Comparison of ENCODE assay signal across 13 mouse cellular contexts in the genomic region with DNA sequence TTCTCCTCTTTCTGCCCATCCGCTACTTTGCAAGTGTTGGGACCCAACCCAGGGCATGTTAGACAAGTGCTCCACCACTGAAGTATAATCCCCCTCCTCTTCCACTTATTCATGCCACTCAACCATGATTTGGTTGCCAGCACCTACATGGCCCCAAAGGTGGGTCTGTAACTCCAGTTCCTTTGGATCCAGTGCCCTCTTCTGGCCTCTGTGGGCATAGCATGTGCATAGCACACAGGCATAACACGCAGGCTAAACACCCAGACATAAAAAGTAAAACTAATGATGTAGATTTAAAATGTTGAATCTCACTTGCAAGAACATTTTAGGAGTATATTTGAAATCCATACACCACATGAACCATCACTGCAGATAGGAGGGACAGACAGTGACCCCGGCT.
DNase-seq lines count a peak whose midpoint lies in the region; ATAC-seq and TF ChIP-seq lines count a peak whose summit lies in the region.
"Had no signal": no experiment of that assay in that cellular context is flagged by ENCODE, and none has a peak within 500 bp of the region (broad histone marks: within the 10 kb centered on the region; RNA-seq: fewer than 3 reads in every experiment).

No protein-coding gene starts in this region.

- no peak overlapping the region for H3K9ac ChIP-seq in kidney, embryonic 15.5 days
- H3K9ac ChIP-seq: liver, embryonic 13.5 days had no signal

- H3K4me2 ChIP-seq in kidney, embryonic 15.5 days: no peak overlapping the region
- H3K4me2 ChIP-seq: liver, embryonic 13.5 days had no signal

- peaks cover 14% of the 10 kb centered on the region for H3K36me3 ChIP-seq in kidney, embryonic 15.5 days
- no peaks in the 10 kb centered on the region for H3K36me3 ChIP-seq in thymus, adult 2 months (ENCODE audit: control insufficient read depth, insufficient read depth, low read length)
- H3K36me3 ChIP-seq: liver, embryonic 13.5 days had no signal

- H3K4me3 ChIP-seq in kidney, embryonic 15.5 days (replicated peaks): no peak overlapping the region
- H3K4me3 ChIP-seq in thymus, adult 2 months (ENCODE audit: control insufficient read depth, insufficient read depth, low read length): no peak overlapping the region
- H3K4me3 ChIP-seq: liver, embryonic 13.5 days had no signal

- ATAC-seq in kidney, embryonic 15.5 days (replicated peaks; ENCODE audit: low FRiP score): no peak
- ATAC-seq: activated CD4-positive, CD25-positive, alpha-beta regulatory T cell, adult 4 months had no signal

- peak overlapping the region; percentile 79 for H3K27ac ChIP-seq in kidney, embryonic 15.5 days
- H3K27ac ChIP-seq in thymus, adult 2 months (ENCODE audit: control insufficient read depth, insufficient read depth, low read length): no peak overlapping the region
- H3K27ac ChIP-seq: liver, embryonic 13.5 days had no signal

- H3K4me1 ChIP-seq in kidney, embryonic 15.5 days: peaks cover 15% of the 10 kb centered on the region
- H3K4me1 ChIP-seq in thymus, adult 2 months (replicated peaks; ENCODE audit: control insufficient read depth, insufficient read depth, low read length): peaks cover 6% of the 10 kb centered on the region

- WGBS in kidney, embryonic 15.5 days: 88% methylated on average over 3 of the region's 3 CpGs
- WGBS in thymus, adult 2 months: over 99% methylated on average over 3 of the region's 3 CpGs

- H3K27me3 ChIP-seq in kidney, embryonic 15.5 days: no peaks in the 10 kb centered on the region
- H3K27me3 ChIP-seq in thymus, adult 2 months (ENCODE audit: control insufficient read depth, insufficient read depth, low read length): no peaks in the 10 kb centered on the region
- H3K27me3 ChIP-seq: liver, embryonic 13.5 days had no signal

- no peak for TF ChIP-seq POLR2A in thymus, adult 2 months (IDR thresholded peaks at IDR 0.05; ENCODE audit: control insufficient read depth, extremely low read depth, insufficient read depth, low read length, poor library complexity)

- no peaks in the 10 kb centered on the region for H3K9me3 ChIP-seq in kidney, embryonic 15.5 days (replicated peaks)
- H3K9me3 ChIP-seq: liver, embryonic 13.5 days had no signal

- peak; percentile 32 to 41 for DNase-seq in cerebellum, postnatal 10 days
- DNase-seq in cerebellum, adult 18-20 months: no peak
- no peak for DNase-seq in kidney, adult 9 months
- peak; percentile 25 for DNase-seq in thymus, adult 2 months
- no peak for DNase-seq in thymus, postnatal 10 days (ENCODE audit: low spot score in 2 of 2)
- DNase-seq in retina, embryonic 14.5 days (ENCODE audit: low spot score): no peak
- DNase-seq in ovary, adult 18-20 months (ENCODE audit: low spot score): no peak
- DNase-seq: cerebellum, adult 9-10 months; gastrocnemius, postnatal 36 days; liver, embryonic 13.5 days; right cerebral cortex, postnatal 25 days had no signal

- TF ChIP-seq CTCF in thymus, adult 2 months (IDR thresholded peaks at IDR 0.05; ENCODE audit: borderline replicate concordance, control insufficient read depth, extremely low read depth, insufficient read depth, low read length, poor library complexity): no peak

Comparison
In these comparisons a context has a peak if more than half of its experiments do, and no peak if none do; other contexts are left out.
1. DNase-seq: peak in cerebellum, postnatal 10 days (2 of 2) and thymus, adult 2 months (single experiment); none in cerebellum, adult 18-20 months (0 of 2), kidney, adult 9 months (single experiment), thymus, postnatal 10 days (0 of 2), retina, embryonic 14.5 days (single experiment) and ovary, adult 18-20 months (single experiment).